Mouse (Mus musculus): ENCODE results near the gene Car12.

DNA sequence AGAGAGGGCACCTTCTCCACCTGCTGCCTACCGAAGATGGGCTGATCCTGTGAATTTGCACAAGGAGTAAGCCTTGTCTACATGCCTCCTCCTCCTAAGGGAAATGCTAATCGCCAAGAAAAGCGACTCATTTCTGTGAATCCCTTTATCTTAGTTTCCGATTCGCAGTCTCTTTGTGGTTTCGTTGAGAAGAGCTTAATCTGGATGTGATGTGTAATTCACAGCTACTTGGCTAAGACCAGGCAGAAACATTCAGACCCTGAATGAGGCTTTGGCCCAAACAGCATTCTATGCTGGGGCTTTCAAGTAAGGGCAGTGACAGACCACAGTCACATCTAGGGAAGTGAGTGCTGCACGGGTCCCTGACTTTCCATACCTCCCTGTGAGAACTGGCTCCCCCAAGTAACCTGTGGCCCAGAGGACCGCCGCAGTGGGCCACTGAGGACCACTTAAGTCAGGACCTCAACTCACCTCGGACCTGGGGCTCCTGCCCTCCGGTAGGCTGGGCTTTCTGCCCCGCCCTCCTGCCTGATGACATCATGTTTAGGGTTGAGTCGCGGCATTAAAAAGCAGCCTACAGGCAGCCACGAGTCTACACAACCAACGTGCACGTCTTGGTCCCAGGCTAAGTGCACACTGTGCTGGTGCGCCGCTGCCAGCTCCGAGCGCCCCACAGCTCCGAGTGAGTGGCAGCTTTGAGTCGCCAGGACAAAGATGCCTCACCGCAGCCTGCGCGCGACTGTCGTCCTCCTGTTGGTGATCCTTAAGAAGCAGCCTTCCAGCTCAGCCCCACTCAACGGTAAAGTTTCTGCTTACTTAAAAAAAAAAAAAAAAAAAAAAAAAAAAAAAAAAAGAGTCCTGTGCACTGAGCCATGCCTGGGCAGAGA lies at the start of gene Car12:
- TF ChIP-seq CTCF (IDR thresholded peaks at IDR 0.05; ENCODE audit: low read depth, low read length), result no peak
- no peak for TF ChIP-seq POLR2A (IDR thresholded peaks at IDR 0.05; ENCODE audit: borderline replicate concordance, low read depth, low read length)

Measured in bone marrow macrophage, adult 2 months (primary cell).